Mouse (Mus musculus) hindbrain, postnatal 0 days (tissue): ENCODE measurements around the gene Scaf4. TPM values are rescaled to one million over a fixed set of nuclear protein-coding genes. Genes with fewer than 3 reads are reported as not detected.

ENCODE experiments used
- ATAC-seq: fragments of 200-750 bp; cut with Nextera tagmentation; 2 replicates; pipeline ENCODE4 v1.8.0; 2017; ENCODE audit warnings: mild to moderate bottlenecking, moderate TSS enrichment, moderate library complexity
- DNase-seq: peaks from one replicate; pipeline ENCODE4 v3.0.0-alpha.2; 2015; ENCODE audit warnings: low spot score
- H3K27ac ChIP-seq: fragments of 300-500 bp; sonication (generic); 2 replicates; pipeline ENCODE4 v1.5.1; 2014; ENCODE audit warnings: mild to moderate bottlenecking
- H3K27me3 ChIP-seq: fragments of 300-500 bp; sonication (generic); 2 replicates; pipeline ENCODE4 v1.6.1; 2014; ENCODE audit warnings: low read length, mixed read lengths; ENCODE audit not compliant: insufficient read depth
- H3K36me3 ChIP-seq: fragments of 300-500 bp; sonication (generic); 2 replicates; pipeline ENCODE4 v1.6.1; 2014; ENCODE audit warnings: low read length, mixed read lengths; ENCODE audit not compliant: insufficient read depth
- H3K4me1 ChIP-seq: fragments of 300-500 bp; sonication (generic); 2 replicates; pipeline ENCODE4 v1.6.1; 2014; ENCODE audit warnings: antibody characterized with exemption, low read length, mixed read lengths; ENCODE audit not compliant: insufficient read depth
- H3K4me2 ChIP-seq: fragments of 300-500 bp; sonication (generic); 2 replicates; pipeline ENCODE4 v1.6.1; 2014; ENCODE audit warnings: low read depth, mild to moderate bottlenecking, low read length, moderate library complexity, mixed read lengths
- H3K4me3 ChIP-seq: fragments of 300-500 bp; sonication (generic); 2 replicates; pipeline ENCODE4 v1.5.1; 2014; ENCODE audit warnings: low read length
- H3K9ac ChIP-seq: fragments of 300-500 bp; sonication (generic); replicated peaks from 2 replicates; pipeline ENCODE4 v1.6.1; 2014; ENCODE audit warnings: mild to moderate bottlenecking, low read length, moderate library complexity, mixed read lengths
- H3K9me3 ChIP-seq: fragments of 300-500 bp; sonication (generic); 2 replicates; pipeline ENCODE4 v1.6.1; 2016; ENCODE audit warnings: low read length, mixed read lengths
- CTCF ChIP-seq: IDR thresholded peaks from 2 replicates; pipeline ENCODE4 v1.5.1; 2016; ENCODE audit warnings: antibody characterized with exemption, control low read depth, low read depth
- WGBS: fragments of 180-500 bp; shearing (Covaris S2); extraction: QIAGEN DNeasy Blood & Tissue Kit; methylation state at CpG from one replicate; pipeline ENCODE4 v1.1.7; 2014; 5-methylcytosine and 5-hydroxymethylcytosine counted together
- polyA plus RNA-seq: library from polyadenylated mRNA; unstranded; fragments of >200 nt; fragmentation: Nextera tagmentation; extraction: Ambion mirVana; gene quantifications from 2 replicates; pipeline ENCODE4 v1.2.1, GENCODE M21; 2015
- total RNA-seq: library from RNA; depleted of rRNA; stranded (reverse); fragments of >200 nt; gene quantifications from 2 replicates; pipeline ENCODE4 v1.2.3, GENCODE M21; 2014

The Scaf4 gene
- total and polyA plus RNA-seq, 2 experiments from 2014 or later, result 16.8 TPM

- H3K4me3 ChIP-seq, result no peak overlapping the region
- no peak for ATAC-seq
- no peak for TF ChIP-seq CTCF
Measured at GRCm38 (mm10) chr16:90193719-90194118, 90.6 kb downstream of the Scaf4 start.

GRCm38 (mm10) chr16:90191289-90191688 is 93.0 kb downstream of the Scaf4 start:
- Histone ChIP-seq H3K4me1 (no peaks in the 10 kb centered on the region), H3K9ac (no peak overlapping the region), H3K27me3 (no peaks in the 10 kb centered on the region), H3K4me2 (no peak overlapping the region), H3K9me3 (no peaks in the 10 kb centered on the region), H3K36me3 (no peaks in the 10 kb centered on the region), H3K4me3 (no peak overlapping the region), H3K27ac (no peak overlapping the region)
- no peak for ATAC-seq
- WGBS, result 77% methylated on average over 6 of the region's 6 CpGs
- no peak for TF ChIP-seq CTCF
- no peak for DNase-seq

More at GRCm38 (mm10) chr16:90193719-90194118, 90.6 kb downstream of the Scaf4 start:
- no peak overlapping the region for H3K9ac ChIP-seq
- no peak overlapping the region for H3K27ac ChIP-seq
- H3K27me3 ChIP-seq, result no peaks in the 10 kb centered on the region
- no peaks in the 10 kb centered on the region for H3K36me3 ChIP-seq
- H3K4me1 ChIP-seq, result no peaks in the 10 kb centered on the region
- no peaks in the 10 kb centered on the region for H3K9me3 ChIP-seq
- DNase-seq, result no peak
- no peak overlapping the region for H3K4me2 ChIP-seq

- Histone ChIP-seq H3K36me3 (no peaks in the 10 kb centered on the region), H3K4me3 (no peak overlapping the region), H3K4me1 (no peaks in the 10 kb centered on the region), H3K9ac (no peak overlapping the region), H3K27ac (no peak overlapping the region), H3K4me2 (no peak overlapping the region), H3K27me3 (no peaks in the 10 kb centered on the region), H3K9me3 (no peaks in the 10 kb centered on the region)
- peak; percentile 44 for TF ChIP-seq CTCF
- DNase-seq, result peak; percentile 36
- ATAC-seq, result peak; percentile 44; the same call in 1 of the 2 replicates
- 46% methylated on average over 13 of the region's 13 CpGs for WGBS
Measured at GRCm38 (mm10) chr16:90187453-90187852, 96.8 kb downstream of the Scaf4 start.

- Histone ChIP-seq H3K27ac (no peak overlapping the region), H3K27me3 (no peaks in the 10 kb centered on the region), H3K9ac (no peak overlapping the region), H3K4me3 (no peak overlapping the region), H3K4me1 (no peaks in the 10 kb centered on the region), H3K4me2 (no peak overlapping the region), H3K36me3 (no peaks in the 10 kb centered on the region), H3K9me3 (no peaks in the 10 kb centered on the region)
- TF ChIP-seq CTCF, result peak; percentile 95
- peak; percentile 76 for ATAC-seq
- DNase-seq, result peak; percentile 92
- WGBS, result 44% methylated on average over 8 of the region's 8 CpGs
Measured at GRCm38 (mm10) chr16:90185928-90186588, 98.2 kb downstream of the Scaf4 start.

GRCm38 (mm10) chr16:90184135-90184534 is 100.2 kb downstream of the Scaf4 start:
- no peak for TF ChIP-seq CTCF
- H3K36me3 ChIP-seq, result no peaks in the 10 kb centered on the region
- ATAC-seq, result no peak
- H3K4me2 ChIP-seq, result no peak overlapping the region
- H3K4me1 ChIP-seq, result no peaks in the 10 kb centered on the region
- no peak overlapping the region for H3K4me3 ChIP-seq
- H3K27me3 ChIP-seq, result no peaks in the 10 kb centered on the region
- no peak overlapping the region for H3K9ac ChIP-seq
- WGBS, result 76% methylated on average over 6 of the region's 6 CpGs
- no peaks in the 10 kb centered on the region for H3K9me3 ChIP-seq
- no peak for DNase-seq
- H3K27ac ChIP-seq, result no peak overlapping the region

GRCm38 (mm10) chr16:90181673-90182072 is 102.6 kb downstream of the Scaf4 start:
- H3K4me1 ChIP-seq, result no peaks in the 10 kb centered on the region
- H3K4me3 ChIP-seq, result no peak overlapping the region
- no peak overlapping the region for H3K27ac ChIP-seq
- H3K27me3 ChIP-seq, result no peaks in the 10 kb centered on the region
- WGBS, result 83% methylated on average over 8 of the region's 8 CpGs
- H3K4me2 ChIP-seq, result no peak overlapping the region
- H3K9ac ChIP-seq, result no peak overlapping the region
- ATAC-seq (no peak), DNase-seq (no peak)
- TF ChIP-seq CTCF, result no peak
- H3K9me3 ChIP-seq, result no peaks in the 10 kb centered on the region
- H3K36me3 ChIP-seq, result no peaks in the 10 kb centered on the region

GRCm38 (mm10) chr16:90180975-90181374 is 103.3 kb downstream of the Scaf4 start:
- Histone ChIP-seq H3K36me3 (no peaks in the 10 kb centered on the region), H3K4me1 (no peaks in the 10 kb centered on the region), H3K27ac (no peak overlapping the region), H3K4me3 (no peak overlapping the region), H3K27me3 (no peaks in the 10 kb centered on the region), H3K9me3 (no peaks in the 10 kb centered on the region), H3K4me2 (no peak overlapping the region), H3K9ac (no peak overlapping the region)
- ATAC-seq (no peak), DNase-seq (no peak)
- TF ChIP-seq CTCF, result no peak
- WGBS, result 84% methylated on average over 6 of the region's 6 CpGs
